8 mouse cellular contexts compared by ENCODE assay signal in genomic region chr6:122491557-122491956, GRCm38 (mm10). TPM values are rescaled to one million over a fixed set of nuclear protein-coding genes. Genes with fewer than 3 reads are reported as not detected.
A peak's percentile ranks its signal among the peaks of the same experiment; 100 is the strongest.
DNase-seq lines count a peak whose midpoint lies in the region; ATAC-seq and TF ChIP-seq lines count a peak whose summit lies in the region.

No protein-coding gene starts in this region.

- no peaks in the 10 kb centered on the region for H3K9me3 ChIP-seq in embryonic facial prominence, embryonic 15.5 days (replicated peaks)
- no peaks in the 10 kb centered on the region for H3K9me3 ChIP-seq in heart, postnatal 0 days (replicated peaks; ENCODE audit: control insufficient read depth, low read length)
- H3K9me3 ChIP-seq in liver, embryonic 15.5 days (replicated peaks), result 0 out of 2 replicates have a peak, but pooled peaks cover 2% of the 10 kb centered on the region

- peak overlapping the region; percentile 45 for H3K4me3 ChIP-seq in embryonic facial prominence, embryonic 15.5 days (replicated peaks)
- H3K4me3 ChIP-seq in heart, postnatal 0 days (ENCODE audit: low read depth, low read length), result peak overlapping the region; percentile 47
- H3K4me3 ChIP-seq in liver, embryonic 15.5 days (replicated peaks), result peak overlapping the region; percentile 35

- TF ChIP-seq CTCF in heart, postnatal 0 days (IDR thresholded peaks at IDR 0.05; ENCODE audit: low read depth), result no peak

- DNase-seq in B cell, adult 2 months, result peak; percentile 59 to 63
- DNase-seq in heart, postnatal 0 days (ENCODE audit: low spot score), result peak; percentile 79
- peak; percentile 93 for DNase-seq in kidney, postnatal 10 days
- DNase-seq in neural tube, embryonic 10.5 days (ENCODE audit: extremely low spot score, low spot score), result peak; percentile 93
- DNase-seq in testis, postnatal 14 days (ENCODE audit: low spot score), result peak; percentile 66

- H3K36me3 ChIP-seq in embryonic facial prominence, embryonic 15.5 days, result no peaks in the 10 kb centered on the region
- H3K36me3 ChIP-seq in heart, postnatal 0 days (replicated peaks; ENCODE audit: control insufficient read depth, insufficient read depth, low read length), result no peaks in the 10 kb centered on the region
- H3K36me3 ChIP-seq in liver, embryonic 15.5 days (replicated peaks), result no peaks in the 10 kb centered on the region

- H3K9ac ChIP-seq in embryonic facial prominence, embryonic 15.5 days, result peak overlapping the region; percentile 23
- peak overlapping the region; percentile 40 for H3K9ac ChIP-seq in heart, postnatal 0 days (replicated peaks; ENCODE audit: low read depth, low read length)
- H3K9ac ChIP-seq in liver, embryonic 15.5 days, result no peak overlapping the region

- no peak for TF ChIP-seq EP300 in heart, postnatal 0 days (IDR thresholded peaks at IDR 0.05; ENCODE audit: low read depth)

- peak overlapping the region; percentile 68; the same call in 1 of the 2 replicates for H3K27ac ChIP-seq in embryonic facial prominence, embryonic 15.5 days (replicated peaks)
- H3K27ac ChIP-seq in heart, postnatal 0 days (ENCODE audit: low read depth), result no peak overlapping the region
- H3K27ac ChIP-seq in liver, embryonic 15.5 days (replicated peaks), result no peak overlapping the region

- H3K4me1 ChIP-seq in embryonic facial prominence, embryonic 15.5 days, result peaks cover 40% of the 10 kb centered on the region
- H3K4me1 ChIP-seq in heart, postnatal 0 days (ENCODE audit: control insufficient read depth, insufficient read depth), result 0 out of 2 replicates have a peak, but pooled peaks cover 5% of the 10 kb centered on the region
- H3K4me1 ChIP-seq in liver, embryonic 15.5 days (replicated peaks), result 0 out of 2 replicates have a peak, but pooled peaks cover 3% of the 10 kb centered on the region

- WGBS in embryonic facial prominence, embryonic 15.5 days, result under 1% methylated on average over 16 of the region's 16 CpGs
- WGBS in heart, postnatal 0 days, result 0% methylated on average over 16 of the region's 16 CpGs
- WGBS in liver, embryonic 15.5 days (ENCODE audit: insufficient replicate concordance), result under 1% methylated on average over 16 of the region's 16 CpGs

- peak; percentile 55 for ATAC-seq in activated CD4-positive, CD25-positive, alpha-beta regulatory T cell, adult 4 months
- peak; percentile 83 for ATAC-seq in embryonic facial prominence, embryonic 15.5 days (ENCODE audit: insufficient number of reproducible peaks, low FRiP score, low TSS enrichment, low read depth)
- ATAC-seq in heart, postnatal 0 days (ENCODE audit: insufficient read depth, low read depth), result peak; percentile 86
- peak; percentile 42; the same call in 1 of the 2 replicates for ATAC-seq in liver, embryonic 15.5 days (ENCODE audit: insufficient read depth)

- H3K4me2 ChIP-seq in embryonic facial prominence, embryonic 15.5 days (replicated peaks), result peak overlapping the region; percentile 68
- peak overlapping the region; percentile 66 for H3K4me2 ChIP-seq in heart, postnatal 0 days (ENCODE audit: low read depth, low read length)
- H3K4me2 ChIP-seq in liver, embryonic 15.5 days, result peak overlapping the region; percentile 57

- H3K27me3 ChIP-seq in embryonic facial prominence, embryonic 15.5 days, result peaks cover 16% of the 10 kb centered on the region; the same call in 1 of the 2 replicates
- H3K27me3 ChIP-seq in heart, postnatal 0 days (ENCODE audit: control insufficient read depth, insufficient read depth, low read length), result peaks cover 34% of the 10 kb centered on the region
- peaks cover 96% of the 10 kb centered on the region for H3K27me3 ChIP-seq in liver, embryonic 15.5 days

RNA-seq across cellular contexts. Expression of gene Rimklb, which starts 7.0 kb away (rescaled TPM):
- polyA plus RNA-seq in activated CD4-positive, CD25-positive, alpha-beta regulatory T cell, adult 4 months (2017; shearing (Covaris generic)), result under 1 TPM; 0.32 to 0.42 TPM
- 6.5 and 11.3 TPM in 2 replicates for polyA plus RNA-seq in embryonic facial prominence, embryonic 15.5 days (2015; fragmentation: Nextera tagmentation; extraction: Ambion mirVana)
- total RNA-seq in heart, postnatal 0 days (2014; rRNA removed; ENCODE audit: low replicate concordance), result 0.27 TPM in 1 of 2 replicates, not detected in the other
- polyA plus RNA-seq in heart, postnatal 0 days (2015; fragmentation: Nextera tagmentation; extraction: Ambion mirVana), result 0.48 and 0.79 TPM in 2 replicates
- 0.26 and 0.41 TPM in 2 replicates for polyA plus RNA-seq in liver, embryonic 15.5 days (2015; fragmentation: Nextera tagmentation; extraction: Ambion mirVana)

RNA-seq across cellular contexts. Expression of gene Mfap5, which starts 14.1 kb away (rescaled TPM):
- not detected for polyA plus RNA-seq in activated CD4-positive, CD25-positive, alpha-beta regulatory T cell, adult 4 months (2017; shearing (Covaris generic))
- 25.7 and 28.4 TPM in 2 replicates for polyA plus RNA-seq in embryonic facial prominence, embryonic 15.5 days (2015; fragmentation: Nextera tagmentation; extraction: Ambion mirVana)
- total RNA-seq in heart, postnatal 0 days (2014; rRNA removed; ENCODE audit: low replicate concordance), result 31.3 and 39.4 TPM in 2 replicates
- polyA plus RNA-seq in heart, postnatal 0 days (2015; fragmentation: Nextera tagmentation; extraction: Ambion mirVana), result 61.1 and 73.5 TPM in 2 replicates
- polyA plus RNA-seq in liver, embryonic 15.5 days (2015; fragmentation: Nextera tagmentation; extraction: Ambion mirVana), result 0.84 and 0.86 TPM in 2 replicates

Comparison
In these comparisons a context has a peak if more than half of its experiments do, and no peak if none do; other contexts are left out.
1. RNA of gene Mfap5, which starts 14.1 kb away (polyA plus RNA-seq): 61.1 to 73.5 TPM in heart, postnatal 0 days and 25.7 to 28.4 TPM in embryonic facial prominence, embryonic 15.5 days; 0.84 to 0.86 TPM in liver, embryonic 15.5 days and not detected in activated CD4-positive, CD25-positive, alpha-beta regulatory T cell, adult 4 months; every median in the first group is over 10 times any median in the second.
2. Peak in every context shown above with its lines, with median percentiles within 50 percentile points of each other: DNase-seq, ATAC-seq, H3K4me2 ChIP-seq and H3K4me3 ChIP-seq.